Mouse (Mus musculus) left cerebral cortex, postnatal 14 days (tissue): Measurements from ENCODE around the gene Calr. TPM values are rescaled to one million over a fixed set of nuclear protein-coding genes. Genes with fewer than 3 reads are reported as not detected.
A peak's percentile ranks its signal among the peaks of the same experiment; 100 is the strongest.

Experiments
- DNase-seq, 2 experiments: peaks; one replicate each; pipeline ENCODE4 v3.0.0; 2021 to 2022; ENCODE audit warnings: low spot score in 2 of 2, mixed read lengths in 1 of 2
- intact Hi-C: fragments of 180-260 bp; cut with DNase I; formaldehyde crosslinking; loops from one replicate; pipeline ENCODE4 v1.15.1; 2025
- long read RNA-seq, 2 experiments: library from polyadenylated mRNA; stranded (forward); transcript quantifications; one replicate each; pipeline ENCODE4 v2.0.0; 2021
- total RNA-seq, 2 experiments: library from RNA; stranded (reverse); gene quantifications; 2 replicates each; pipeline ENCODE4 v1.2.3; 2021

Calr gene
- total RNA-seq, result 100 to 1,000 TPM; 495 to 553 TPM
- long read RNA-seq, experiment 1, transcript Calr-201 (9 exons, 2,184 nt), result major isoform, 87 of 119 reads
- long read RNA-seq, experiment 1, partial matches to known transcripts, result 22 of 119 reads
- long read RNA-seq, experiment 1, other reads (novel, unspliced or antisense), result 10 of 119 reads
- long read RNA-seq, experiment 2, transcript Calr-201 (9 exons, 2,184 nt), result major isoform, 78 of 113 reads
- long read RNA-seq, experiment 2, partial matches to known transcripts, result 16 of 113 reads
- long read RNA-seq, experiment 2, other reads (novel, unspliced or antisense), result 19 of 113 reads

DNA sequence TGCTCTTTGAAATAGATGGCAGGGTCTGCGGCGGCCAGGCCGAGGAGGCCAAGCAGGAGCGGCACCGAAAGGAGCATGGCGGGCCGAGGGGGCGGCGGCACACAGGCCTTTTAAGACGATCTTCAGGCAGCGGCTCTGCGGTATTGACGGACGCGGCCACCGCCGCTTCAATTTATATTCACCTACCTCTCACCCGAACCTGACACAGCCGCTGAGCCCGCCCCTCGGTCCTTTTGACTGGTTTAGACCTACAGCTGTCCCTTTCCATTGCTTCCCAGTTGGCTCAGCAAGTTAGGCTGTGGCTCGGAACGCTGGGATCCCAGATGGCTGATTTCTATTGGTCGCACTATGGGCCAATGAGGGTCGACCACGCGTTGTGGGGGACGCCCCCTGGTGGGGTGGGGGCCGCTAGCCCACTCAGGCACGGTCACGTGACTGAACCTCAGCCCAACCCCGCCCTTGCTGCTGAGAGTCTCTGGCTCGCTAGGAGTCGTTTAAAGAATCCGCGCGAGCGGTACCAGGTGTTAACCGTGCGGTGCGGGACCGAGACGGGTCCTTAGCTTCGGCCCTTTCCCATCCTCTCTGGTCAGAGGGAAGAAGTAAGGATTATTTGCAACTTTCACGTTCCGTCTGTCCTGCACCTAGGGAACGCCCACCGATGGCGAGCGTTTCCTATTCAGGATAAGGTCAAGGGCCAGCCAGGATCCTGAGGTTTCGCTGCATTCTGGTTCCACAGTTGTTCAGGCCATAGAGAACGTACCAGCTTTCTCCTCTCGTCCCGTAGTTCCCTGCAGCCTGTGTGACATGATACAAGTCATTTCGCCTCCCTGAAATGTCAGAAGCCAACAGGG is at the start of gene Calr:
TSS of gene Calr (minus strand) at position 213 of the 851 bp plus-strand sequence.
- DNase-seq, result peak; percentile 100
- intact Hi-C loops, result loop anchor here (5.0 kb wide), 1 partner anchor 55 kb away; the partner anchor contains the start of gene Klf1

DNA sequence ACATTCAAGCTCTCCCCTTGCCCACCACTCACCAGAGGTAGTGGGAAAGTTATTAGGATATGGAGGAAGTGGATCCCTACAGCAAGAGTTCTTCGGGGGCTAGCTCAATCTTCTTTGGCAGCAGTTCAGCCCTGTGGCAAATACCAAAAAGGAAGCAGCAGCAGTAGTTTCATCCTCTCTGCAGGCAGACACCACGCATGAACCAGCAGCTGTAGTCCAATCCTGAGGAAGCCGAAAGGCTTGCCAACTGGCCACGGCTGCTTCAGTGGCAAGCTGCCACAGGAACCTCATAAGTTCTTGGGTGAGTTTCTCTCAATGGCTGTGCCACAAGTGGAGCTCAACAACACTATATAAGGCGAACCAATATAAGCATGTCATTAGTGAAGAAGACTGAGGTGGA is 49.2 kb upstream of the Calr start:
- no peak for DNase-seq
- intact Hi-C loops, result no loop called here

DNA sequence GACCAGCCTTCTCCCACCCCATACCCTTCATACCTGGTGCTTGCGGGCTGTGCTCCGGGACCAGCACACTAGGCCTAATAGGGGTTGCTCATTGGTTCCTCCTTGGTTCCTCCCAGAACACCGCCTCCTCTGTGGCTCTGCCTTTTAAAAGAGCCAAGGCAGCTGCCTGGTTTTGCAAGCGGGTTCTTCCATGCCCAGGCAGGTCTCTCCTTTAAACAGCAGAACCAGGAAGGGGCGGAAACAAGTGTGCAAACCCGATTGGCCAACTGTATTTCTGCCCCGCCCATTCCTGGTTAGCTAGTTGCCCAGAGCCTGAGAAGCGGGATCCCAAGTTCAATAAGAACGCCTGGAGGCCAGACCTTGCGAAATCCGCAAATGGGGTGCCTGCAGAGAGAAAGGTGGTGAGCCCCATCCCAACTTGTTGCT is 47.0 kb upstream of the Calr start, which contains the start of gene Gcdh:
TSS of gene Gcdh (minus strand) at position 213 of the 426 bp plus-strand sequence.
- DNase-seq, result peak; percentile 92 to 95
- intact Hi-C loops, result no loop called here

DNA sequence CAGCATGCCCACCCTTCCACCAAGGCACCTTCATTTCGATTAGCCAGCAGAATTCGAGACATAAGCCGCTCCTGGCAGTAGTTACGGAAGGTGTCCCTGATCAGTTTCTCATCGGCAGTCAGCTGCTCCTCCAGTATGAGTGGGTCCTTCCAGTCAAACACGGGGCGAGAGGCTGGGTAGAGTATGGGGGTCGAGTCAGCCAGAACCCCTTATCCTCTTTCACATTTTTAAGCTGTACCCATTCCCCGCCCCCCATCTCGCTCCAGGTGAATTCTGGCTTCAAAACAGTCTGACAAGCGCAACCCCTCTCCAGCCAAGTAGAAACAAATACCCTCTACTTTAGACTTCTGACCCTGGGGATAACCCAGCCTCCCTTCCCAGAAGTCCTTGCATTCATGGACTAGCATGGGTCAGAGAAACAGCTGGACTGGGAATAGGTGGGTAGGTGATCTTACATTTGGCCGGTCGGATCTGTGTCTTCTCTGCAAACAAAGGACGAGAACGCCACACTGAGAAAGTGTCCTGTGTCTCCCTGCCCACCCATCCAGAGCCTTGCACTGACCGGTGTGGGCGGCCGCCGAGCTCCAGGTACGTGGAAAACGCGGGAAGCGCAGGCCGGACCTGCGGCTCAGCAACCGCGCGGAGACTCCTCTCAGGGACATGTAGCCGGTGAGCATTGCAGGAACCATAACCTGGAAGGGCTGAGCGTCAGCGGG is 46.4 kb upstream of the Calr start:
- DNase-seq, result no peak
- intact Hi-C loops, result no loop called here

DNA sequence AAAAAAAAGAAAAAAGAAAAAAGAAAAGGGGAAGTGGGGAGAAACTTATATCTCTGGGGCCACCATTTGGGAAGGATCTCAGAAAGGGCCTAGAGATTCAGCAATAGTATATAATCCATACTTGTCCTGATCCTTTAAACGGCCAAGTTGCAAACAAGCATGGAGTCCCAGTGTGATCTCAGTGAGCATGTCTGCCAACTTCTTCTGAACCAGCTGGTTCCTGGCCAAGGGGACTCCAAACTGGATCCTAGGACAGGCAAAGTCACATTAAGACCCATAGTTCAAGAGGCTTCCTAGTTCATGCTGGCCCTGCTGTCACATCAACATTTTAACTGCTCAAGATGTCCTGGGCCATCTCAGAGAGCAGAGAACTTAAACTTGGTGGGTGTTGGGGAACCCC is 42.4 kb upstream of the Calr start:
- no peak for DNase-seq
- intact Hi-C loops, result no loop called here

DNA sequence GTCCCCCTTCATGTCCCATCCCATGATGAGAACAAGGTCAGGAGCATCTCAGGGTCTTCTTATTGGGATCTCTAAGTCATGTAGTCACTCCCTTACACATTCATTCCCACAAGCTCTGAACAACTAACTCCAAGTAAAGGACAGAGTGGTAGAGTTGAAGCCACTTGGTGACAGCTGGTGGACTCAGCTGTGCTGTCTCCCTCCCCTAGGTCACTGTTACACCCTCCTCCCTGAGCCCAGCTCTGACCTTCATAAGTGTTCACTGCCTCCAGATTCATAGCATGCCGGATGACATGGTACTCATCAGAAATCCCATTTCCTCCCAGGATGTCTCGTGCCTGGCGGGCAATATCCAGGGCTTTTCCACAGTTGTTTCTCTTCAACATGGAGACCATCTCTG is 41.5 kb upstream of the Calr start:
- DNase-seq, result no peak

DNA sequence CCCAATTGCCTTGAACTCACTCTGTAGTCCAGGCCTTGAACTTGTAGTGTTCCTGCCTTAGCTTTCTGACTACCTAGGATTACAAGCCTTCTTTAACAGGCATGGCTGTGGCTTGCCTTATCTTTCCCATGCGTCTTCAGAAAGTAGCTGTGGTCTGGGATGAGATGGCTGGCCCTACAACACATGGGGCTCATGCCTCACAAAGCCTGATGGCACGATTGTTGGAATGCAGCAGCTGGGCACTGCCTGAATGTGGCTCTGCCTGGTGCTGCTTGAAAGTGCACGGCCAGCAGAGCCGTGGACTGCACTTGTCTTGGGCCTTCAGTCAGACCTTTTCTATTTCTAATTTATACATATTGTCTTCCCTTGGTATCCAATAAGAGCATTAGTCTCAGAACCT is 38.0 kb upstream of the Calr start:
- intact Hi-C loops, result no loop called here
- DNase-seq, result no peak

More for the DNA sequence above, 41.5 kb upstream of the Calr start:
- intact Hi-C loops, result no loop called here

DNA sequence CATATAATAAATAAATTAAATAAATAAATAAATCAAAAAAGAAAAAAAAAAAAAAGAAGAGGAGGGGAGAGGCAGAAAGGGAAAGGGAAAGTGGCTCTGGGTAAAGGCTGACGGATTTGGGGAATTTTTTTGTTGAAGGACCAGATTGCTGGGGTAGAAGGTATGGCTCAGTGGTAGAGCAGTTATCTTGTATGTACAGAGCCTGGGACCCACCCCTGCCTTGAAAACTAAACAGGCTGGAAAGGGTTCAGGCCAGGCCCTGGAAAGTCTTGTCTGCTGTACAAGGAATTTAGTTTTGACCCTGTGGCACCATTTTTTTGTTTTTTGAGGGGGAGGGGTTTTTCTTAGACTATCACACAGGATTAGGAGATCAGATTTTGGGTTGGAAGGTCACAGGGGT is 32.2 kb upstream of the Calr start:
- no peak for DNase-seq
- intact Hi-C loops, result no loop called here

DNA sequence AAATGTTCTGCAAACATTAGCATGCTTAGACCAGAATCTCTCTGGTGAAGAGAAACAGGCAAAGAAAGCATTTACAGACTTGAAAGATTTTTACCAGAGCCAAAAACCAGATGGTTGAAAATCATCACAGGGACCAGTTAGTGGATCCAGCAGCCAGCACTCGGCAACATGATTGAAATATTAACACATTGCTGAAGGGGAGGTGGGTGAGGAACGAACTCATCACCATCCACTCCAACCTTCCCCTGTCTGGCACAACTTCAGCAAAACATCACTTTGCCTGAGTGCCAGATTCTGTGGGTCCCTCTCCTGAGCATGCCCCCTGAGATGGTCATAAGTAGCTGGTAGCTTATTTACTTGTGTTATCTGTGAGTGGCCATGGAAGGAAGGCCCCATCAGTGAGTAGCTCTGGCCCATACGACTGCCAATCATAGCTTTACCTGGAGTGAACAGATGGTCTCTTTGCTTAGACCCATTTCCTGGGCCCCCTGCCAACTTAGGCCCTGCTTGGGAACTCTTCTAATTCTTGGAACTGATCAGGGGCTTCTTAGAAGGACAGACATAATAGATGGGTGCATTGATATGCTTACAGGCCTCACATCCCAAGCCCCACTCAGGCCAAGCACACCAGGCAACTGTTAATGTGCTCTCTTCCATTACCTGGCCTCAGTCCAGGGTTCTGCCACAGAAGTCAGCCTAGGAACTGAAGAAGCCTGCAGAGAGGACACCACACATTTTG is 30.7 kb upstream of the Calr start:
- intact Hi-C loops, result no loop called here

DNA sequence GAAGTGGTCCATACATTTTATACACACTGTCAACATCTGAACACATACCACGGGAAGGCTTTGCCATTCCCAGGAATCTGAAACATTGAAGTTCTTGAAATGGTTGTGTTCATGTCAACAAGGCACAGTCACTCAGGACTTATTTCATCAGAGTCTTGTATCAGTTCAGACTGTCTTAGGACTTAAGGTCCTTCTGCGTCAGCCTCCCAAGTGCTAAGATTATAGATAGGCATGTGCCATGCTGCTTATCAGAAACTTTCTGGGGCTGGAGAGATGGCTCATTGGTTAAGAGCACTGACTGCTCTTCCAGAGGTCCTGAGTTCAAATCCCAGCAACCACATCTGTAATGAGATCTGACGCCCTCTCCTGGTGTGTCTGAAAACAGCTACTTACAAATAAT is 27.6 kb upstream of the Calr start:
- DNase-seq, result no peak
- intact Hi-C loops, result no loop called here

More for the DNA sequence above, 30.7 kb upstream of the Calr start:
- no peak for DNase-seq

DNA sequence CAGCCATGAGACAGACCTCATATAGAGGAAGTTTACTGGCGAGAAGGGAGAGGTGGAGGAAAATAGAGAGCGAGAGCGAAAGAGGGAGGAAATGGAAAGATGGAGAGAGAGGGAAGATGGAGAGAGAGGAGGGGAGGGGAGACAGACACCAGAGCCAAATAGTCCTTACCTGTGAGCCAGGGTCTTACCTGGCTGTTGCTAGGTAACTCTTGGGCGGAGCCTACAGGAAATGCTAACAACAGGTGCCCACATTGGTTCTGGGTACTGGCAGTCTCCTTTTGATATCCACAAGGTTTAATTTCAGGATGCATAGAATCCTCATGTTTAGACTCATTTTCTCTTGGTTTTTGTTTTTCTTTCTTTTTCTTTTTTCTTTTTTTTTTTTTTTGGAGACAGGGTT is 26.3 kb upstream of the Calr start:
- DNase-seq, result no peak
- intact Hi-C loops, result no loop called here

DNA sequence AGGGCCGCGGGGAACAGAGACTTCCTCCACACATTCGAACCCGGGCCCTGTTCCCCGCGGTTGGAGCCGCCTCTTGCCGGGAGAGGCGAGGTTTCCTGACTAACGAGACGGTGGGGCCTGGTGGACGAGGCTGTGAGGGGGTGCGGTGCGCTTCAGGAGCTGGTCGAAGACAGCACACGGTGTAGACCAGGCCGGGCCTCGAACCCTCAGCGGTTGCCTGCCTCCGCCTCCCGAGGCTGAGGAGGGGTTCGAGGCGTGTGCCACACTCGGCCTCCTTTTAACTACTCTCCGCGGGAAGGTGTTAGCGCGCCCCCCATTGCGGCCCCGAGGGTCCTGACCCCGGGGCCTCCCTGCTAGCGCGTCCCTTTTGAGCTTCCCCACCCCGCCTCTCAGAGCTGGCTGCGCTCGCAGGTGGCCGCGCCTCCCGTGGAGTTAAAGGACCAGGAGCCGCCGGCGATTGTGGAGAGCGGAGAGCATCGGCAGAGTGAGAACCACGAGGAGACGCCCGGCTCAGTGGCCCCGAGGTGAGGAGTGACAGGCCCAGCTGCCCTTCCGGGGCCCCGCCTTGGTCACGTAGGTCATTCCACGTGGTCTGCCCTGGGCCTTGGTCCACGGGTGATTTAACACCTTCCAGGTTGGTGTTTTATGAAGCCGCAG is 25.7 kb upstream of the Calr start:
- DNase-seq, result no peak
- intact Hi-C loops, result no loop called here

DNA sequence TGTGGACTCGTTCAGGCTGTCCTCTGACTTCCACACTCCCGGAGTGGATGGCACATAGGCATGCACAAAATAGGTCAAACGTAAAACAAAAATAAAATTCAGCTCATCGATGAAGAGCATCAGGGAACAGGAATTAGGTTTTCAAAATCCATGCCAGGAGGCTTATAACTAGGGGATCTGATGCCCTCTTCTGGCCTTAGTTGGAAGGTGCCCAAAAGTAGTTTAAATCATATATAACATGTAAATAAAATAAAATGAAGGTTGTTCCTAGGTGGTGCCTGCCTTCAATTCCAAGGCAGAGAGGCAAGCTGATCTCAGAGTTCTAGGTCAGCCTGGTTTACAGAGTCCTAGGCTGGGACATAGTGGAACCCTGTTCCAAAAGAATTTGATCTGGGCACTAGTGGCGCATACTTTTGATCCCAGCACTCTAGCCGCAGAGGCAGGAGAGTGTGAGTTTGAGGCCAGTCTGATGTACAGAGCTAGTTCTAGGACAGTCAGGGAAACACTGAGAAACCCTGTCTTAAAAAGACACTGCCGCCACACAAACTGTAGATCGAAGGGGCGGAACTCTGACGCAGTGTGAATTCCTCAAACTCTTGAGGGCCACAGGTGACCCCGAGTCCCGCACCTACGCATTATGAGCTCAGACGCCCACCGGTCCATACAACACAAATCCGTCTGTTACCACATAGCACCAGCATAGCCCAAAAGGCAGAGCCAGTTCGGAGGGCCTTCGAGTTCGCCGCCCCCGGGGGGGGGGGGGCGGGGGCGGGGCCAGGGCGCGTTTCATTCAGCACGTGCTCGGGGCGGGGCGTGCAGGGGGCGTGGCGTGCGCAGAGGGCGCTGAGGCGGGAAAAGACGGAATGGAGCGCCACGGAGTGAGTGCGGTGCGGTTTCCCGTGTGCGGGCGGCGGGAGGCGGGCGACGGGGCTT is 24.9 kb upstream of the Calr start, which contains the start of gene Syce2:
TSS of gene Syce2 (plus strand) at position 736 of the 933 bp plus-strand sequence.
- intact Hi-C loops, result no loop called here
- DNase-seq, result peak; percentile 59

DNA sequence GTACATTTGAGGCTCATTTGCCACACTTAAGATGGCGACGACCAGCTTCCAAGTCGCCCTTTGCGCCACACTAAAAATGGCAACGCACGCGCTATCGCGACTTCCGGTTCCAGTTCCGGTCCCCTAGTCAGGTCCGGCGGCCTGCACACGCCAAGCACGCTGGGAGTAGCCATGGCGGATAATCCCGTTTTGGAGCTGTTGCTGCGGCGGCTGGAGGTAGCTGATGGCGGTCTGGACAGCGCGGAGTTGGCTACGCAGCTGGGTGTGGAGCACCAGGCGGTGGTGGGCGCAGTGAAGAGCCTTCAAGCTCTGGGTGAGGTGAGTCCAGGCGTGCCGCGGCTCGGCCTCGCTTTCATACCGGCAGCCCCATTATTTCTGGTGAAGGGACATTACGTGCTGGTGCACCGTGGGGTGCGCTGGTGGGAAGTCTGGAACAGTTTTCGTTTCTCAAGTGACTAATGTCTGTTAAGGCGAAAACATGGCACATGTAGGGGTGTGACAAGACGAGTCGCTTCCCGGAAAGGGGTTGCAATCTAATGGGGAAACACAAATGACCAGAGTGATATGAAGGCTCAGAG is 10.2 kb upstream of the Calr start, which contains the start of gene Farsa:
TSS of gene Farsa (plus strand) at position 126 of the 578 bp plus-strand sequence.
- peak; percentile 95 for DNase-seq
- intact Hi-C loops, result no loop called here

DNA sequence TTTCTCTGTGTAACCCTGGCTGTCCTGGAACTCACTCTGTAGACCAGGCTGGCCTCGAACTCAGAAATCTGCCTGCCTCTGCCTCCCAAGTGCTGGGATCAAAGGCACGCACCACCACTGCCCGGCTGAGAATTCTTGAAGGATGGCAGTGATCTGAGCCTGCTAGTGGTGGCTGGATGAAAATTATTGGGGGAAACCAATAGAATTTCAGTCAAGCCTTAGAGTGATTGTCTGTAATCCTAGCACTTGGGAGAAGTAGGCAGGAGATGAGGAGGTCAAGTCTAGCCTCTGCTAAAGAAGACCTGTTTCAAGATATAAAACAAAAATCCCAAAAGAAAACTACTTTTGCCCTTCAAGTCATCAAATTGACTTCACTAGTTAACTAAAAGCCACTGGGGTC is 9.7 kb upstream of the Calr start:
- intact Hi-C loops, result no loop called here
- DNase-seq, result no peak

DNA sequence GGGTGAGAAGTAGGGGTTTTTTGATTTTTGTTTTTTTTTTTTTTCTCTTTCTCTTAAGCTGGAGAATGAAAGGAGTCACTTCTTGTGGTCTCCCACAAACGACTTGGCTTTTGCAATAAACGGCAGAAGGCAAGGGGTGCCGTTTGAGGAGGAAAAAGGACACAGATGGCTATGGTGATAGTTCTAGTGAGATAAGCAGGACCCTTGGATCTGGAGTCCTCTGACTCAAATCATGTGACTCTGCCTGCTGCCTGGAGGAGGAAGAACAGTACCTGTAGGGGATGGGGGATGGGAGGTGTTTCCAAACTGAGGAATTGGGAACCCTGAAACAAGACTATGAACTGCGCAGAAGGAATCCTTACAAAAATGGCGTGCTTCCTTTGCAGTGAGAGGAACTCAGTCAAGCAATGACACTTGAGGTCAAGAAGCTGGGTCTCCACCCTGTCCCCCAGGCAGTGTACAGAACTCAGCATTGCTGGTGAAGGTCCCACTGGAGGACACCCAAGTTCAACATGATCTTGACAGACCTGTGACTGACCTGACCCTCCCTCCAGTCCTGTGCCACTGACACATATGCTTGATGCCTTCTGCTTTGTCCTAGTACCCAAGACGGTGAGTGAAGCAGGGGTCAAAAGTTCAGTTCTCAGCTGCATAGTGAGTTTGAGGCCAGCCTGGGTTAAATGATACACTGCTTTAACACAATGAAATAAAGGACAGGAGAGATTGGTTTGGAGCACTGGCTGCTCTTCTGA is 1.1 kb upstream of the Calr start:
- intact Hi-C loops, result loop anchor here (5.0 kb wide), 1 partner anchor 54 kb away; the partner anchor contains the start of gene Klf1

More for the DNA sequence above, 1.1 kb upstream of the Calr start:
- DNase-seq, result no peak
